In genomic region chr11:116272589-116273468, GRCm38 (mm10) we compare ENCODE assay signal across 8 mouse cellular contexts. TPM values are rescaled to one million over a fixed set of nuclear protein-coding genes. Genes with fewer than 3 reads are reported as not detected.
DNase-seq lines count a peak whose midpoint lies in the region; ATAC-seq and TF ChIP-seq lines count a peak whose summit lies in the region.

No protein-coding gene starts in this region.

- 58% methylated on average over 12 of the region's 12 CpGs for WGBS in hindbrain, embryonic 16.5 days
- 63% methylated on average over 12 of the region's 12 CpGs for WGBS in midbrain, postnatal 0 days

- intact Hi-C loops in left cerebral cortex, adult 2 months (cut with DNase I): no loop called here
- intact Hi-C loops in left cerebral cortex, postnatal 4 days (cut with DNase I): no loop called here
- intact Hi-C loops in left cerebral cortex, postnatal 36 days (cut with DNase I): loop anchor here (5.0 kb wide), 1 partner anchor 34 kb away; the partner anchor contains the start of gene Exoc7
- intact Hi-C loops in gastrocnemius, postnatal 36 days (cut with DNase I): no loop called here

- no peak for TF ChIP-seq CTCF in left cerebral cortex, adult 2 months (IDR thresholded peaks at IDR 0.05)
- TF ChIP-seq CTCF in bone marrow macrophage, adult 2 months (IDR thresholded peaks at IDR 0.05; ENCODE audit: low read depth, low read length): no peak
- TF ChIP-seq CTCF in midbrain, postnatal 0 days (IDR thresholded peaks at IDR 0.05): no peak

- peaks cover 12% of the 10 kb centered on the region for H3K36me3 ChIP-seq in hindbrain, embryonic 16.5 days (ENCODE audit: control insufficient read depth, insufficient read depth, low read length)
- peaks cover 28% of the 10 kb centered on the region for H3K36me3 ChIP-seq in midbrain, postnatal 0 days (ENCODE audit: insufficient read depth, low read length)

- peaks cover 10% of the 10 kb centered on the region for H3K4me1 ChIP-seq in bone marrow macrophage, adult 2 months (ENCODE audit: control insufficient read depth, insufficient read depth, low read length)
- peaks cover 18% of the 10 kb centered on the region for H3K4me1 ChIP-seq in hindbrain, embryonic 16.5 days (ENCODE audit: control insufficient read depth, insufficient read depth, low read depth, low read length)
- H3K4me1 ChIP-seq in midbrain, postnatal 0 days (ENCODE audit: insufficient read depth, low read length): peaks cover 4% of the 10 kb centered on the region

- H3K27me3 ChIP-seq in hindbrain, embryonic 16.5 days (replicated peaks; ENCODE audit: control insufficient read depth, insufficient read depth, low read length): no peaks in the 10 kb centered on the region
- H3K27me3 ChIP-seq in midbrain, postnatal 0 days (ENCODE audit: insufficient read depth, low read length): no peaks in the 10 kb centered on the region

- TF ChIP-seq POLR2A in bone marrow macrophage, adult 2 months (IDR thresholded peaks at IDR 0.05; ENCODE audit: borderline replicate concordance, low read depth, low read length): no peak

- H3K27ac ChIP-seq in left cerebral cortex, adult 2 months: no peak overlapping the region
- no peak overlapping the region for H3K27ac ChIP-seq in bone marrow macrophage, adult 2 months (ENCODE audit: insufficient read depth, low read depth, low read length)
- no peak overlapping the region for H3K27ac ChIP-seq in hindbrain, embryonic 16.5 days (ENCODE audit: low read depth, low read length)
- H3K27ac ChIP-seq in midbrain, postnatal 0 days (ENCODE audit: low read depth, low read length): no peak overlapping the region

- no peak for ATAC-seq in hindbrain, embryonic 16.5 days
- ATAC-seq in midbrain, postnatal 0 days (ENCODE audit: low FRiP score): no peak

- peak overlapping the region; percentile 89 for H3K4me2 ChIP-seq in hindbrain, embryonic 16.5 days (ENCODE audit: low read length)
- H3K4me2 ChIP-seq in midbrain, postnatal 0 days (ENCODE audit: low read depth, low read length, poor library complexity, severe bottlenecking): peak overlapping the region; percentile 65

- peak overlapping the region; percentile 76 for H3K4me3 ChIP-seq in left cerebral cortex, adult 2 months
- H3K4me3 ChIP-seq in bone marrow macrophage, adult 2 months (ENCODE audit: insufficient read depth, low read length): peak overlapping the region; percentile 95
- H3K4me3 ChIP-seq in hindbrain, embryonic 16.5 days (ENCODE audit: low read length): peak overlapping the region; percentile 95
- H3K4me3 ChIP-seq in midbrain, postnatal 0 days (ENCODE audit: low read depth, low read length): peak overlapping the region; percentile 84

- no peak for DNase-seq in left cerebral cortex, adult 2 months (ENCODE audit: extremely low spot score in 1 of 2, low spot score in 2 of 2)
- no peak for DNase-seq in left cerebral cortex, postnatal 4 days
- DNase-seq in midbrain, postnatal 0 days (ENCODE audit: low spot score): no peak
- DNase-seq in left cerebral cortex, postnatal 36 days (ENCODE audit: low spot score in 2 of 2): no peak
- DNase-seq in gastrocnemius, postnatal 10 days: no peak
- no peak for DNase-seq in gastrocnemius, postnatal 36 days

- H3K9ac ChIP-seq in hindbrain, embryonic 16.5 days (ENCODE audit: low read depth, low read length): peak overlapping the region; percentile 93
- H3K9ac ChIP-seq in midbrain, postnatal 0 days (replicated peaks; ENCODE audit: low read length, poor library complexity, severe bottlenecking): peak overlapping the region; percentile 92

- no peaks in the 10 kb centered on the region for H3K9me3 ChIP-seq in hindbrain, embryonic 16.5 days (ENCODE audit: control insufficient read depth, low read length)
- H3K9me3 ChIP-seq in midbrain, postnatal 0 days (ENCODE audit: low read length): no peaks in the 10 kb centered on the region

RNA-seq across cellular contexts. Expression of gene Srp68, which starts 1.2 kb away (rescaled TPM):
- 10 to 100 TPM; 70.5 to 75.4 TPM for total RNA-seq in left cerebral cortex, adult 2 months (2021)
- 10 to 100 TPM; 53.2 to 57.1 TPM for total RNA-seq in left cerebral cortex, postnatal 4 days (2021)
- polyA plus RNA-seq in bone marrow macrophage, adult 2 months (2012; ENCODE audit: insufficient read depth, insufficient read length, missing spikeins): 42.5 and 43.7 TPM in 2 replicates
- 61.8 and 62.4 TPM in 2 replicates for polyA plus RNA-seq in hindbrain, embryonic 16.5 days (2015; fragmentation: Nextera tagmentation; extraction: Ambion mirVana)
- total RNA-seq in midbrain, postnatal 0 days (2014; rRNA removed): 17.7 and 27.3 TPM in 2 replicates
- polyA plus RNA-seq in midbrain, postnatal 0 days (2015; fragmentation: Nextera tagmentation; extraction: Ambion mirVana): 47.9 and 50.9 TPM in 2 replicates
- 10 to 100 TPM; 66.6 to 70.6 TPM for total RNA-seq in left cerebral cortex, postnatal 36 days (2021)
- 10 to 100 TPM; 74.6 to 77.9 TPM for total RNA-seq in gastrocnemius, postnatal 10 days (2021)
- total RNA-seq in gastrocnemius, postnatal 36 days (2021): 10 to 100 TPM; 72.1 to 83.1 TPM

RNA-seq across cellular contexts. Expression of gene Galr2, which starts 7.9 kb away (rescaled TPM):
- total RNA-seq in left cerebral cortex, adult 2 months (2021): not detected
- total RNA-seq in left cerebral cortex, postnatal 4 days (2021): under 1 TPM; 0.18 to 0.20 TPM
- 0.41 TPM in 1 of 2 replicates, not detected in the other for polyA plus RNA-seq in bone marrow macrophage, adult 2 months (2012; ENCODE audit: insufficient read depth, insufficient read length, missing spikeins)
- polyA plus RNA-seq in hindbrain, embryonic 16.5 days (2015; fragmentation: Nextera tagmentation; extraction: Ambion mirVana): 0.25 and 1.1 TPM in 2 replicates
- 0.47 TPM in 1 of 2 replicates, not detected in the other for total RNA-seq in midbrain, postnatal 0 days (2014; rRNA removed)
- 0.36 and 0.54 TPM in 2 replicates for polyA plus RNA-seq in midbrain, postnatal 0 days (2015; fragmentation: Nextera tagmentation; extraction: Ambion mirVana)
- total RNA-seq in left cerebral cortex, postnatal 36 days (2021): not detected
- under 1 TPM; 0.66 to 0.84 TPM for total RNA-seq in gastrocnemius, postnatal 10 days (2021)
- under 1 TPM; 0.12 to 0.31 TPM for total RNA-seq in gastrocnemius, postnatal 36 days (2021)

RNA-seq across cellular contexts. Expression of gene Exoc7, which starts 34.2 kb away (rescaled TPM):
- total RNA-seq in left cerebral cortex, adult 2 months (2021): 10 to 100 TPM; 89.8 to 98.5 TPM
- total RNA-seq in left cerebral cortex, postnatal 4 days (2021): 100 to 1,000 TPM; 112 to 117 TPM
- 71.8 and 88.2 TPM in 2 replicates for polyA plus RNA-seq in bone marrow macrophage, adult 2 months (2012; ENCODE audit: insufficient read depth, insufficient read length, missing spikeins)
- polyA plus RNA-seq in hindbrain, embryonic 16.5 days (2015; fragmentation: Nextera tagmentation; extraction: Ambion mirVana): 122 and 127 TPM in 2 replicates
- total RNA-seq in midbrain, postnatal 0 days (2014; rRNA removed): 81.0 and 101 TPM in 2 replicates
- 144 and 149 TPM in 2 replicates for polyA plus RNA-seq in midbrain, postnatal 0 days (2015; fragmentation: Nextera tagmentation; extraction: Ambion mirVana)
- 100 to 1,000 TPM in 1 of 2 experiments, 10 to 100 TPM in 1; 93.0 to 100 TPM for total RNA-seq in left cerebral cortex, postnatal 36 days (2021)
- 10 to 100 TPM; 62.7 to 68.3 TPM for total RNA-seq in gastrocnemius, postnatal 10 days (2021)
- 10 to 100 TPM; 85.9 to 94.8 TPM for total RNA-seq in gastrocnemius, postnatal 36 days (2021)

RNA-seq across cellular contexts. Expression of gene Evpl, which starts 35.0 kb away (rescaled TPM):
- 1 to 10 TPM; 1.4 to 1.5 TPM for total RNA-seq in left cerebral cortex, adult 2 months (2021)
- total RNA-seq in left cerebral cortex, postnatal 4 days (2021): under 1 TPM; 0.66 to 0.85 TPM
- not detected in 2 replicates for polyA plus RNA-seq in bone marrow macrophage, adult 2 months (2012; ENCODE audit: insufficient read depth, insufficient read length, missing spikeins)
- 1.1 and 1.2 TPM in 2 replicates for polyA plus RNA-seq in hindbrain, embryonic 16.5 days (2015; fragmentation: Nextera tagmentation; extraction: Ambion mirVana)
- 3.3 and 4.9 TPM in 2 replicates for total RNA-seq in midbrain, postnatal 0 days (2014; rRNA removed)
- polyA plus RNA-seq in midbrain, postnatal 0 days (2015; fragmentation: Nextera tagmentation; extraction: Ambion mirVana): 1.9 and 2.3 TPM in 2 replicates
- total RNA-seq in left cerebral cortex, postnatal 36 days (2021): 1 to 10 TPM; 1.2 to 1.3 TPM
- total RNA-seq in gastrocnemius, postnatal 10 days (2021): under 1 TPM; 0.09 to 0.34 TPM
- total RNA-seq in gastrocnemius, postnatal 36 days (2021): under 1 TPM; 0.05 to 0.07 TPM
